Mouse (Mus musculus): ENCODE data around the gene Dctpp1. TPM values are rescaled to one million over a fixed set of nuclear protein-coding genes. Genes with fewer than 3 reads are reported as not detected.
"Not testable (repeated sequence)": the region's sequence is repeated elsewhere in the genome, so short reads cannot be mapped to it uniquely, and the experiment has no call there.

Gene Dctpp1
- total RNA-seq, 2 experiments from 2014 or later: 63.5 to 68.3 TPM

- DNase-seq (ENCODE audit: low spot score in 2 of 2): no peak
Measured at GRCm38 (mm10) chr7:127271093-127271492, 10.6 kb upstream of the Dctpp1 start.

DNA sequence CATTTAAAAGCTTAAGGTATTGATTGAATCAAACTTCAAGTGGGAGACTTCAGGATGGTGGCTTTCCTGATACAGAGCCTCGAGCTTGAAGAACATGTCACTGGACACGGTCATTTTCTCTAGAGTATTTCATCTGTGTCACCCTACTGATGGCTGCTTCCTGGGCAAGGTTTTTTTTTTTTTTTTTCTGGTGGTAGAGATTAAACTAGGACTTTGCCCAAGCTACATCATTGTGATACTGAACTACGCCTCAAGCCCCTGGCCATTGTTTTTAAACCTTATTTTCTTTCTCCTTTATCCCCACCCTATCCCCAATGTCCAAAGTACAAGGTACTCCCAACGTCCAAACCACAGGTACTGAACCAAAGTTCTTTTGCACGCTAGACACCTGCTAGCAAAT is 10.2 kb upstream of the Dctpp1 start:
- no peak for DNase-seq (ENCODE audit: low spot score in 2 of 2)

- no peak for DNase-seq (ENCODE audit: low spot score in 2 of 2)
Measured at GRCm38 (mm10) chr7:127270256-127270655, 9.7 kb upstream of the Dctpp1 start.

- DNase-seq (ENCODE audit: low spot score in 2 of 2): no peak
Measured at GRCm38 (mm10) chr7:127263526-127263925, 3.0 kb upstream of the Dctpp1 start.

DNA sequence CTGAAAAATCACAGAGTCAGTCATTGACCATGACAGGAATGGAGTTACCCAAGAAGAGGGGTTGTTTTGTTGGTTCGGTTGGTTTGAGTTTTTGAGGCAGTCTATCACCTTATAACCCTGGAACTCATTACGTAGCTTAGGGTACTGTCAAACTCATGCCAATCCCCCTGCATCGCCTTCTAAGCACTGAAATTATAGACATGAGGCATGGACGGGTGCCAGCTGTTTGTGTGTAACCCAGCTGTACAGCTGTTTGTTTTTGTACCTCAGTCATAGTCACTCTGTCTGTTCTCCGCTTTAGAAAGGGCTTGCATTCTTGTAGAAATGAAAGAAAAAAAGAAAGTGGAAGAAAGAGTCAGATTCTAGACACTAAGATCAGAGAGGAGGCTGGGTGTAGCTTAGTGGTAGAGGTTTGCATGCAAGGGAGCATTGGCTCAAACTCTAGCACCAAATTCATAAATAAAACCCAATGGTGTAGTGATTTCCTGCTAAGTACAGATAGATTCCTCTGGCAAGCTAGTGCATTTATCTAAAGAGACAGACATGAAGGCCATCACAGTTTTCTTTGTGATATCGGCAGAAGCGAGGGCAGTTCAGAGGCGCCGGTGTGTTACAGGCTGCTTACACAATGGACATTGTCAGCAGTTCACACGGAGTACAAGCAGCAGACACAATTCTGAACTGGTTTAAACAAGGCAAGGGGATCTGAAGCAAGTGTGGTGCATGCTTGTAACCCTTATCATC is 1.9 kb upstream of the Dctpp1 start:
- DNase-seq (ENCODE audit: low spot score in 2 of 2): no peak

- no peak for DNase-seq (ENCODE audit: low spot score in 2 of 2)
Measured at GRCm38 (mm10) chr7:127259186-127259905, 1.2 kb downstream of the Dctpp1 start.

- no peak for DNase-seq (ENCODE audit: low spot score in 2 of 2)
Measured at GRCm38 (mm10) chr7:127256518-127256917, 4.0 kb downstream of the Dctpp1 start.

DNA sequence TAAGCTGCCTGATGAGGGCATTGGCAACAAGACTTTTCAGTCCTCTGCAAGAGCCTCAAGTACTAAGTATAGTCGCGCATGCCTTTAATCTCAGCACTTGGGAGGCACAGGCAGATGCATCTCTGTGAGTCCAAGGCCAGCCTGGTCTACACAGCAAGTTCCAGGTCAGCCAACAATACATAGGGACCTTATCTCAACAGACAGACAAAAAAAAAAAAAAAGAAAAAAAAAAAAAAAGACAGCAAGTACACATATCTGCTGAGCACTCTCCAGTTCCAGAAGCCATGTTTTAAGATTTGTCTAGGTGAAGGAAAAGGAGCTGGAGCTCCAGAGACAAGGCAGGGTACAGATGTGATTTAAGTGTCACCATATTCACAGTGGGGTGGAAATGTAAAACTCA is 4.5 kb downstream of the Dctpp1 start:
- no peak for DNase-seq (ENCODE audit: low spot score in 2 of 2)

DNA sequence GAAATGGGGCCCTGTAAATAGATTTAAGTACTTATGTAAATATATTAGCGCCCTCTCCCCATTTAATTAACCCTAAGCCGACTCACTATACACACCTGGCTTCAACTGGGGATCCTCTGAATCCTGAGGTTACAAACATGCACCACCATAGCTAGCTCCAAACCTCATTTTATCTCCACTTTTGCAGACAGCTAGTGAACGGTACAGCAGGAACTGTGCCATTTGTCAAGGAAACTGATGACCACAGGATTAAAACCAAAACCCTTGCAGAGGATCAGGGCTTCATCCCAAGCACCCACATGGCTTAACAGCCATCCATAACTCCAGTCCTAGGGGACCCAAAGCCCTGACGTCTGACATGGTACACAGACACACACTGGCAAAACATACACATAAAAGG is 5.5 kb downstream of the Dctpp1 start:
- DNase-seq (ENCODE audit: low spot score in 2 of 2): no peak

GRCm38 (mm10) chr7:127253821-127254769 is 6.4 kb downstream of the Dctpp1 start:
- DNase-seq (ENCODE audit: low spot score in 2 of 2): peak; percentile 79 to 80

DNA sequence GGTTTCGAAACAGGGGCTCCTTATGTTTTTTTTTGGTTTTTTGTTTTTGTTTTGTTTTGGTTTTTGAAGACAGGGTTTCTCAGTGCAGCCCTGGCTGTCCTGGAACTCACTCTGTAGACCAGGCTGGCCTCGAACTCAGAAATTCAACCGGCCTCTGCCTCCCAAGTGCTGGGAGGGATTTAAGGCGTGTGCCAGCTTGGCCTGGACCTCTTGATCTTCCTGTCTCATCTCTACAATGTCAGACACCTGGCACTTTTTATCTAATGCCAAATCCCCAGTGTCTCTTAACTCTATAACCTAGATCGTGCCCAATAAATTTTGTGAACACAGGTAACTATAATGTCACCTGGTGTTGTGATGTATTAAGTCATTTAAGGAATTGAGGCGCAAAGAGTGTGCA is 7.2 kb downstream of the Dctpp1 start:
- no peak for DNase-seq (ENCODE audit: low spot score in 2 of 2)

DNA sequence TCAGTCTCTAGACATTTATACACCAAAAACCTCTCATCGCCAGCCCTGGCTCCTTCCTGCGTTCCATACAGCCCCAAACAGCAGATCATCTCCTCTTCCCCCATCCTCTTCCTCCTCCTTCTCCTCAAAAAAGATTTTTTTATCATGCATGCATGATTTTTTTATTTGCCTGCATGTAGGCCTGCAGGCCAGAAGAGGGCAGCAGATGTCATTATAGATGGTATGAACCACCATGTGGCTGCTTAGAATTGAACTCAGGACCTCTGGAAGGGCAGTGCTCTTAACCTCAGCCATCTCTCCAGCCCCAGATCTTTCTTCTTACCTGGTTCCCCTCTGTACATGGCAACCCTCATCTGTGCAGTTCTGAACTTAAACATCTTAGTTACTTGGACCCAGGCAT is 8.1 kb downstream of the Dctpp1 start:
- no peak for DNase-seq (ENCODE audit: low spot score in 2 of 2)

DNA sequence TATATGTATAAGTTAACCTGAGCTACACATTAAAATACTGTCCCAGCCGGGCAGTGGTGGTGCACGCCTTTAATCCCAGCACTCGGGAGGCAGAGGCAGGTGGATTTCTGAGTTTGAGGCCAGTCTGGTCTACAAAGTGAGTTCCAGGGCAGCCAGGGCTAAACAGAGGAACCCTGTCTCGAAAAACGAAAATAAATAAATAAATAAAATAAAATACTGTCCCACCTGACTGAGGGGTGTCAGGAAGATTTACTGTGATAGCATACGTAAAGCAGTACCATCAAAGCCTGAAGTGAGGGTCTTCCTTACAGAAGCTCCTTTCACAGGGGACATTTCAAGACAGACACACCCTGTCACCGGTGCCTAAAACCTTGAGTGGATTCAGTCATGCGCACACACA is 10.0 kb downstream of the Dctpp1 start:
- DNase-seq (ENCODE audit: low spot score in 2 of 2): not testable (repeated sequence)

- no peak for DNase-seq (ENCODE audit: low spot score in 2 of 2)
Measured at GRCm38 (mm10) chr7:127244658-127245510, 15.6 kb downstream of the Dctpp1 start.

DNA sequence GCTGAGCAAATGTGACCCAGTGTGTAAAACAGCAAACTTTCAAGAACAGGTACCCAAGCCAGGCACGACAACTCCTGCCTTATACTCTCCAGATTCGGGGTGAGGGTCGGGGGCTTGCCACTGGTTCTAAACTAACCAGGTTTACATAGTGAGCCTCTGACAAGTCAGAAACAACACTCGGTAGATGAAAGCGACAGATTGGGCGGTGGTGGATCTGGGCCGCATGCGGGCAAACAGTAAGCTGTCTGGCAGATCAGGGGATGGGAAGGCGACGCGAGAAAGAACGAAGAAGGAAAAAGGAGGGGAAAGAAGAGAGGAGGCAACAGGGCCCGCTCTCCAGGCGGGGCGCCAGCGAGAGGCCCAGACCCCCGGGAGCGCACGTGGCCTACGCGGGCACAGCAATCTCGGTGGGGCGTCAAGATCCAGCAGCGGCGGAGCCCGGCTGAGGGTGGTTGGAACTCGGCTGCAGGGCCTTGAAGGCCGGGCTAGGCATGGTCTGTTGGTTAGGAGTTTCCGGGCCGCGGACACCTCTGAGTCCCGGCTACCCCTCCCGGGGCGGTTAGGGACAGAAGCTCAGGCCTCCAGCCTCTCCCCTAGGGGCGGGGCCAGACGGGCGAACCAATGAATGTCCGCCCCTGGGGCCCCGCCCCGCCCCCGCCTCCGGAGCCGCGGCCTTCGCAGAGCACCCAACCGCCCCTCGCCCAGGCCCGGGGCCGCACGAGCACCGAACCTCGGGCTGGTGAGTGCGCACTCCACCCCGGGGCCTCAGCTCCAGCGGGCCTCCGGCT is 16.4 kb downstream of the Dctpp1 start, which contains the start of gene Zfp771:
TSS of gene Zfp771 (plus strand) at position 405 of the 788 bp plus-strand sequence.
- DNase-seq (ENCODE audit: low spot score in 2 of 2): peak; percentile 90 to 91

DNA sequence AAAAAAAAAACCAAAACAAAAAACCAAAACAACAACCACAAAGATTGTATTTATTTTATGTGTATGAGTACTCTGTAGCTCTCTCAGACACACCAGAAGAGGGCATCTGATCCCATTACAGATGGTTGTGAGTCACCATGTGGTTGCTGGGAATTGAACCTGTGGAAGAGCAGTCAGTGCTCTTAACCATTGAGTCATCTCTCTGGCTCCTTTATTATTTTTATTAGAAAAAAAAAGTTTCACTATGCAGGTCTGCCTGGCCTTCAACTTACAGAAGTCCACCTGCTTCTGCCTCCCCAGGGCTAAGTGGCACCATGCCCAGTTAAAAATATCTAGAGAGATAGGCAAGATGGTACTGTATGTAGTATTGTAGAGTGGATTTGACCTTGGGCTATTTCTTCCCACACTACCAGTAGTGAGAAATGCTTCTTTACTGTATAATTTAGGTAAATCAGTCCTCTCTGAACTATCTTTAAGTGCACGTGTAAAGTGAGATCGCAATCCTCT is 17.1 kb downstream of the Dctpp1 start:
- DNase-seq (ENCODE audit: low spot score in 2 of 2): no peak

- DNase-seq (ENCODE audit: low spot score in 2 of 2): no peak
Measured at GRCm38 (mm10) chr7:127234777-127235176, 25.7 kb downstream of the Dctpp1 start.

DNA sequence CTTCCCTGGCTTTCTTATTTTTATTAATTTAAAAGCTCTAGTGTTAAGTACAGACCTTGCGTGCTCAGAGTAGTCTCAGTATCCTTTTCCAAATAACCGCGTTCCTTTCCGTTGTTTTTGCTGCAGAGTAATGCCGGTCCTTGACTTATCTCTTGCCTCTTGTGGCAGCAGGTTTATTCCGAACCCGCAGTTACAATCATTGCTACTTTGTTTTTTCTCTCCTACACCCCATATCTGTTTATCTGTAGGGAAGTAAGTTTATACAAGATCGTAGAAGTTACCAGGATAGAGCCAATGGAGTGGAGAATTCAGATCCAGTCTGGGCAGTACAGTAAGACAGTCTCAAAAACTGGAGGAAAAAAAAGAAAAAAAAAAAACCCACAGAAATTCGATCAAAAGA is 26.7 kb downstream of the Dctpp1 start:
- DNase-seq (ENCODE audit: low spot score in 2 of 2): no peak

DNA sequence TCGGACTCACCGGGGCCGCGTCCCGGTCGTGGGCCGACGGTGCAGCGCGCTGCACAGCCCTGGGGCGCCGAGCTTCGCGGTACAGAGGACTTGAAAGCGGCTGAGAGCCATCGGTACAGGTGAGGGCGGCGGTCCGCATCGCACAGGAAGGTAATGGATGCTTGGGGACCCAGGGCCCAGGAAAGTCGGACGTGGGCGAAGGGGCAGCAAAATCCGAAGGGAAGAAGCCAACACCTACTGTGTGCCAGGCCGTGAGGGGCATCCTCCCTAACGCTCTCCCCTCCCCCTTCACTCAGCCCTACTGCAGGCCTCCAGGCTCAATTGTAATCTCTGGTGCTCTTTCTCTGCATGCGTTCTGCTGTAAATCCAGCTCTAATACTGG is 27.1 kb downstream of the Dctpp1 start:
- no peak for DNase-seq (ENCODE audit: low spot score in 2 of 2)

Data from adrenal gland, postnatal 4 days (tissue).